Mouse (Mus musculus) lung, postnatal 0 days (tissue): ENCODE results near the gene Aen.

Experiments
- CTCF ChIP-seq: IDR thresholded peaks from 2 replicates; pipeline ENCODE4 v1.5.1; 2016; ENCODE audit warnings: antibody characterized with exemption, mild to moderate bottlenecking
- EP300 ChIP-seq: IDR thresholded peaks from 2 replicates; pipeline ENCODE4 v1.6.1; 2016; ENCODE audit warnings: antibody characterized with exemption, mild to moderate bottlenecking, control low read depth

DNA sequence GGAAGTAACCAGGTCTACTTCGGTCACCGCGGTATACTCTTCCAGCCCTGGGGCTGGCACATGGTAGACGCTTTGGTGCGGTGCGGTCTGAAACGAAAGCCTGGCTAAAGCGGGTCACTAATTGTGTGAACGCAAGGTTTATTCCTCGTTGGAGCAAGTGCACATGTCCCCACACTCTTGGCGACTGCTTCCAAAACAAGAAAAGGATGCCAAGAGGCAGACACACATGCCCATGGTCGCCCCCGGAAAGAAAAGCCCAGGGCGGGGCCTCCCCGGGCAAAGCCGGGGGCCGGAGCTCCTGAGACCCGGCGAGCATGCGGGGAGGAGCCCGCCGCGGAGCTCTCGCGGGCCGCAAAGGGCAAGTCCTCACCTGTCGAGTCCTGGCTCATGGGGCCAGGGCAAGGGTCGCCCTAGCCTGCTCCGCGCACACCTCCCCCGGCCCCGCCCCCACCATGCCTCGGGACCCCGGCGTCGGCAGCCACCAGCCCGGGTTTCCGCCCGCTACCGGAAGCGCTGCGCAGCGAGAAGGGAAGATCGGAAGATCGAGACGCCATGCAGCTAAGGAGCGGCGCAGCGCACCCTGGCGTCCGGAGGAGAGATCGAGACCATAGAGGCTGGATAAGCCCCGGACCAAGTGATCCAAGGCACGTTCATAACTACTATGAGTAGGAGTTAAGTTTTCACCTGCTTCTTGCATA lies 48.8 kb upstream of the Aen start, which contains the start of gene Det1:
- TF ChIP-seq CTCF = peak; percentile 96
- TF ChIP-seq EP300 = no peak
